Mouse (Mus musculus) embryonic fibroblast, embryonic 13.5 days (primary cell): ENCODE results near the gene Stx12.

Experiments
- CTCF ChIP-seq: IDR thresholded peaks from 2 replicates; pipeline ENCODE4 v1.5.1; 2011; ENCODE audit warnings: mild to moderate bottlenecking, control low read depth, low read length, moderate library complexity, borderline replicate concordance; ENCODE audit not compliant: insufficient read depth
- POLR2A ChIP-seq: IDR thresholded peaks from 2 replicates; pipeline ENCODE4 v1.6.1; 2011; ENCODE audit warnings: low read depth, mild to moderate bottlenecking, control low read depth, low read length, moderate library complexity

DNA sequence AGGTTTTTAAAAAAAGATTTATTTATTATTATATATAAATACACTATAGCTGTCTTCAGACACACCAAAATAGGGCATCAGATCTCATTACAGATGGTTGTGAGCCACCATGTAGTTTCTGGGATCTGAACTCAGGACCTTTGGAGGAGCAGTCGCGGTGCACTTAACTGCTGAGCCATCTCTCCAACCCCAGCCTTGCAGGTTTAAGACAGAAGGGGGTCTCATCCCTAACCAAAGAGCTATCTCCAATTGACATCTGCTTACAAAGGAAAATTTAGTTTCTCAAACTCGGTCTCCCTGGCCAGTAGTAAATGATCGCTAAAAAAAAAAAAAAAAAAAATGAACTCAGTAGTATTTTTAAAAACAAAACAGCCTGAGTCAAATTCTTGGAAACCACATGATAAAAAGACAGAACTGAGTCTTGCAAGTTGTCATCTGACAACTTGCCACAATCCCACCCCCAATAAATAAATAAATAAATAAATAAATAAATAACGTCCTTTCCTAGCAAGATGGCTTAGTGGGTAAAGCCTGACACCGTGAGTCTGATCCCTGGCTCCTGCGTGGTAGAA lies 77.6 kb downstream of the Stx12 start:
- no peak for TF ChIP-seq CTCF
- TF ChIP-seq POLR2A: no peak
